Mouse (Mus musculus) adrenal gland, postnatal 10 days (tissue): Measurements from ENCODE around the gene Casp4. TPM values are rescaled to one million over a fixed set of nuclear protein-coding genes. Genes with fewer than 3 reads are reported as not detected.

Experiments used
- total RNA-seq, 2 experiments: library from RNA; stranded (reverse); gene quantifications; 2 replicates each; pipeline ENCODE4 v1.2.3; 2021

The Casp4 gene
- total RNA-seq, 2 experiments from 2014 or later: 4.2 to 4.5 TPM

Other genes starting within 250 kb of the Casp4 start
- gene Casp1, start 10.3 kb upstream of the Casp4 start, total RNA-seq: 1 to 10 TPM; 2.4 to 3.3 TPM
- 10 to 100 TPM; 12.7 to 16.8 TPM for gene Casp12, start 36.6 kb downstream of the Casp4 start, total RNA-seq